8 mouse cellular contexts compared by ENCODE assay signal in genomic region chr5:99480078-99481031, GRCm38 (mm10).
DNase-seq lines count a peak whose midpoint lies in the region; ATAC-seq and TF ChIP-seq lines count a peak whose summit lies in the region.

No protein-coding gene starts in this region.

- no peak overlapping the region for H3K4me3 ChIP-seq in heart, adult 2 months
- no peak overlapping the region for H3K4me3 ChIP-seq in forebrain, embryonic 12.5 days (replicated peaks)
- no peak overlapping the region for H3K4me3 ChIP-seq in liver, embryonic 12.5 days
- no peak overlapping the region for H3K4me3 ChIP-seq in layer of hippocampus, adult 2 months

- intact Hi-C loops in heart, adult 2 months (cut with DNase I) = no loop called here
- intact Hi-C loops in heart, postnatal 10 days (cut with DNase I) = no loop called here

- ATAC-seq in forebrain, embryonic 12.5 days (ENCODE audit: low FRiP score) = no peak
- no peak for ATAC-seq in liver, embryonic 12.5 days

- DNase-seq in heart, adult 2 months = no peak
- no peak for DNase-seq in heart, postnatal 10 days
- peak; percentile 83 for DNase-seq in brain, embryonic 14.5 days (ENCODE audit: low read depth)
- DNase-seq in gastrocnemius, adult 8-10 months (ENCODE audit: low spot score in 2 of 2) = no peak
- no peak for DNase-seq in urinary bladder, postnatal 10 days (ENCODE audit: low spot score)
- DNase-seq in layer of hippocampus, adult 2 months (ENCODE audit: low spot score in 2 of 2) = no peak

- no peaks in the 10 kb centered on the region; the same call in 1 of the 2 replicates for H3K36me3 ChIP-seq in heart, adult 2 months (ENCODE audit: control insufficient read depth, insufficient read depth, low read length)
- no peaks in the 10 kb centered on the region for H3K36me3 ChIP-seq in forebrain, embryonic 12.5 days (replicated peaks)
- no peaks in the 10 kb centered on the region for H3K36me3 ChIP-seq in liver, embryonic 12.5 days

- peak overlapping the region; percentile 41 for H3K4me2 ChIP-seq in forebrain, embryonic 12.5 days
- H3K4me2 ChIP-seq in liver, embryonic 12.5 days = peak overlapping the region; percentile 61

- no peak overlapping the region for H3K9ac ChIP-seq in heart, adult 2 months (ENCODE audit: low read depth, low read length)
- 0 out of 2 replicates have a peak overlapping the region, but pooled peaks have one; percentile 30 for H3K9ac ChIP-seq in forebrain, embryonic 12.5 days
- H3K9ac ChIP-seq in liver, embryonic 12.5 days = no peak overlapping the region

- no peaks in the 10 kb centered on the region for H3K27me3 ChIP-seq in heart, adult 2 months (ENCODE audit: control insufficient read depth, insufficient read depth, low read length)
- peaks cover 65% of the 10 kb centered on the region for H3K27me3 ChIP-seq in forebrain, embryonic 12.5 days
- no peaks in the 10 kb centered on the region for H3K27me3 ChIP-seq in liver, embryonic 12.5 days (replicated peaks)

- no peak for TF ChIP-seq EP300 in heart, adult 2 months (IDR thresholded peaks at IDR 0.05; ENCODE audit: insufficient read depth, low read depth, low read length)

- TF ChIP-seq CTCF in heart, adult 2 months (IDR thresholded peaks at IDR 0.05) = no peak
- TF ChIP-seq CTCF in brain, embryonic 14.5 days (IDR thresholded peaks at IDR 0.05; ENCODE audit: borderline replicate concordance, extremely low read depth, insufficient read depth, insufficient read length) = no peak
- TF ChIP-seq CTCF in layer of hippocampus, adult 2 months (conservative IDR thresholded peaks at IDR 0.05) = no peak

- 86% methylated on average over 6 of the region's 6 CpGs for WGBS in heart, adult 2 months
- 48% methylated on average over 6 of the region's 6 CpGs for WGBS in forebrain, embryonic 12.5 days
- 58% methylated on average over 6 of the region's 6 CpGs for WGBS in liver, embryonic 12.5 days (ENCODE audit: insufficient replicate concordance)

- TF ChIP-seq POLR2A in heart, adult 2 months (IDR thresholded peaks at IDR 0.05; ENCODE audit: insufficient read depth, low read depth, low read length) = no peak
- TF ChIP-seq POLR2A in brain, embryonic 14.5 days (IDR thresholded peaks at IDR 0.05; ENCODE audit: borderline replicate concordance, extremely low read depth, insufficient read depth, insufficient read length, poor library complexity, severe bottlenecking) = no peak

- peaks cover 13% of the 10 kb centered on the region for H3K4me1 ChIP-seq in heart, adult 2 months (ENCODE audit: control insufficient read depth, insufficient read depth, low read length)
- peaks cover 31% of the 10 kb centered on the region for H3K4me1 ChIP-seq in forebrain, embryonic 12.5 days
- peaks cover 50% of the 10 kb centered on the region for H3K4me1 ChIP-seq in liver, embryonic 12.5 days

- H3K79me2 ChIP-seq in heart, adult 2 months (replicated peaks; ENCODE audit: control insufficient read depth, insufficient read depth, low read length) = no peaks in the 10 kb centered on the region

- no peaks in the 10 kb centered on the region for H3K9me3 ChIP-seq in forebrain, embryonic 12.5 days
- H3K9me3 ChIP-seq in liver, embryonic 12.5 days (replicated peaks) = no peaks in the 10 kb centered on the region

- H3K27ac ChIP-seq in heart, adult 2 months = peak overlapping the region; percentile 36
- peak overlapping the region; percentile 83 for H3K27ac ChIP-seq in forebrain, embryonic 12.5 days
- no peak overlapping the region for H3K27ac ChIP-seq in liver, embryonic 12.5 days
- no peak overlapping the region for H3K27ac ChIP-seq in layer of hippocampus, adult 2 months

Comparison
In these comparisons a context has a peak if more than half of its experiments do, and no peak if none do; other contexts are left out.
1. H3K27ac ChIP-seq: peak in heart, adult 2 months (single experiment) and forebrain, embryonic 12.5 days (single experiment); none in liver, embryonic 12.5 days (single experiment) and layer of hippocampus, adult 2 months (single experiment).